Mouse (Mus musculus): ENCODE measurements around the gene P2rx4. TPM values are rescaled to one million over a fixed set of nuclear protein-coding genes. Genes with fewer than 3 reads are reported as not detected.

Gene P2rx4
- polyA plus RNA-seq, 1 experiment from 2014 or later, result 9.8 TPM

DNA sequence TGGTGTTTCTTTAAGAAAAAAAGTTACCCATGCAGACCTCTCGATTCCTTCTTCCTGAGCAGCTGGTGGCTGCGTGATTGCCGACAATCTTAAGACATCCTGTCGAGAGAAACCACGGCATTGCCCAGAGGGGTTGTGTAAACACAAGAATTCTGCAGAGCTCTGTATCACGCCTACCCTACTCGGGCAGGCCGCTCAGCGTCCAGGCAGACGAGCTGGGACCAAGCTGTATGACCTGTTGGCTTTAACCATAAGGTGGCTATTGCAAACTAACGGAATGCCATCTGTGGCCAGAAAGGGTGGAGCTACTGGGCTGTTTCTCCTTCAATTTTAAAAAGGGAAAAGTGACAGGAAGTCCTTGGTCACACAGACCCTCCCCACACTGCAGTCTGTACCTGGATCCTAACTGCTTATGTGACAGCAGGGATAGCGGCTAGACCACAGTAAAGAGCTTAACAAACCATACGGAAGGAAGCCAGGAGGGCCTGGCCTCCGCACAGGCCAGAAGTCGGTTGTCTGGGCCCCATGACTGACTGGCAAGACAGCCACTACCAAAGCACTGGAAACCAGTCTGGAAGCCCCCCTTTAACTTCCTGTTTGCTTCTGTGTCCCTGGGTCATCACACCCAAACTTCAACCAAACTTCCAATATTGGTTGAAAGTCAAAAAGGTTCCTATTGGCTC is 24.8 kb downstream of the P2rx4 start:
- Histone ChIP-seq H3K4me1 (peaks cover 3% of the 10 kb centered on the region; the same call in 1 of the 2 replicates), H3K9me3 (no peaks in the 10 kb centered on the region), H3K4me3 (no peak overlapping the region), H3K27me3 (no peaks in the 10 kb centered on the region), H3K9ac (replicated peaks) (no peak overlapping the region), H3K4me2 (replicated peaks) (no peak overlapping the region), H3K27ac (replicated peaks) (no peak overlapping the region), H3K36me3 (peaks cover 8% of the 10 kb centered on the region; the same call in 1 of the 2 replicates)
- no peak for ATAC-seq (ENCODE audit: low FRiP score, low read depth)
- WGBS, result 71% methylated on average over 15 of the region's 15 CpGs

DNA sequence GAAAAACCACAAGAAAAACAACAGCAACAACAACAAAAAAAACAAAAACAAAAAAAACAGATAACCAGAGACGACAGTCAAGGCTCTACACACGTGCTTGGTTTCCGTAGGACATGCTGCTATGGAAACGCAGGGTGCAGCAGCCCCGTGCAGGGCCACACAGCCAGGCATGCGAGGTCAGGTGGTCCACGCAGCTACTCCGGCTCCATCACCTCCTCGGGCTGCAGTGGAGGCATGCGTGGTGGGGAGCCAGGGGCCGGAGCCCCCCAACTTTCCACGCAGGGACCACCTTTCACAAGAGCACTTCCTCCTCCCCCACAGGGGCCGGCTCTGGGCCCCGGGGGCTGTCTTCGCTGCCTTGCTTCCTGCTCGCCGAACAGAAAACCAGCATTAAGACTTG is 26.5 kb downstream of the P2rx4 start:
- 0 out of 2 replicates have a peak overlapping the region, but pooled peaks have one; percentile 11 for H3K9ac ChIP-seq (replicated peaks)
- WGBS, result 62% methylated on average over 17 of the region's 17 CpGs
- H3K27ac ChIP-seq (replicated peaks), result no peak overlapping the region
- no peaks in the 10 kb centered on the region for H3K27me3 ChIP-seq
- H3K4me1 ChIP-seq, result peaks cover 3% of the 10 kb centered on the region; the same call in 1 of the 2 replicates
- H3K4me2 ChIP-seq (replicated peaks), result no peak overlapping the region
- H3K4me3 ChIP-seq, result no peak overlapping the region
- H3K36me3 ChIP-seq, result peaks cover 10% of the 10 kb centered on the region; the same call in 1 of the 2 replicates
- ATAC-seq (ENCODE audit: low FRiP score, low read depth), result no peak
- H3K9me3 ChIP-seq, result no peaks in the 10 kb centered on the region

DNA sequence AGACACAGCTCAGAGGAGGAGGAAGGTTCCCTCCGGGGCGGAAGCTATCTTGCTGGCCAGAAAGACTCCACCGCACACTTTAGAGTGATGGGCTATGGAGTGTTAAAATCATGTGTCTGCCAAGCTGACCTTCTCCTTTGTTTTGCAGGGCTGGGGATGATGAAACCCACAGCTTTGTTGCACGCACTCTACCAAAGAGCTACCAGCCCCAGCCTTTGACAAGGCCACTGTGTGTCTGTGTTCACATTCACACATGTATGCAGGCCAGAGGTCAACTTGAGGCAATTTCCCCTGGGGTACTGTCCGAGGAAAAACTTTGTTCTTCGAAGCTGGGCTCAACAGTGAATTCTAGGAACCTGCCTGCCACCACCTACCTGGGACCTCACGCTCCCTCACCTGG is 28.5 kb downstream of the P2rx4 start:
- H3K4me1 ChIP-seq, result peaks cover 3% of the 10 kb centered on the region; the same call in 1 of the 2 replicates
- WGBS, result 87% methylated on average over 7 of the region's 7 CpGs
- no peak overlapping the region for H3K4me2 ChIP-seq (replicated peaks)
- H3K9ac ChIP-seq (replicated peaks), result no peak overlapping the region
- H3K9me3 ChIP-seq, result no peaks in the 10 kb centered on the region
- H3K36me3 ChIP-seq, result peaks cover 21% of the 10 kb centered on the region
- no peaks in the 10 kb centered on the region for H3K27me3 ChIP-seq
- H3K4me3 ChIP-seq, result no peak overlapping the region
- no peak for ATAC-seq (ENCODE audit: low FRiP score, low read depth)
- H3K27ac ChIP-seq (replicated peaks), result no peak overlapping the region

DNA sequence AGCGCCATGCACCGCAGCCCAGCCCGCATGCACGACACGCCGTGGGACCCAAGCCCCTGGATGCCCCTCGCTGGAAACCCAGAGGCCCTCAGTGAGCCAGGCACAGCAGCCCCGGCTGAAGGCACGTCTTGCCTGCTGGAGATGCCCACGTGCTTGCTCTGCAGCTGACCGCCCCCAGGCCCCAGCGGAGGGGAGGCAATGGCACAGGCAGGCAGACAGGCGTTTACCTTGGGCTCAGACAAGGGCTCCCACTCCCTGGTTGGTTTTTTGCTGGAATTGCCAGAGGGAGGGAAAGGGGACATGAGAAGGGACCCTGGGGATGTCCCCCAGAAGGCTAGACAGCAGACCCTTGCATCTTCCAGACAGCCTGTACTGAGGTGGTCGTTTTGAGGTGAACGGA is 29.4 kb downstream of the P2rx4 start:
- Histone ChIP-seq H3K36me3 (peaks cover 30% of the 10 kb centered on the region), H3K9ac (replicated peaks) (no peak overlapping the region), H3K9me3 (no peaks in the 10 kb centered on the region), H3K4me2 (replicated peaks) (no peak overlapping the region), H3K4me3 (no peak overlapping the region), H3K27ac (replicated peaks) (no peak overlapping the region), H3K27me3 (no peaks in the 10 kb centered on the region), H3K4me1 (peaks cover 3% of the 10 kb centered on the region; the same call in 1 of the 2 replicates)
- ATAC-seq (ENCODE audit: low FRiP score, low read depth), result no peak
- WGBS, result 94% methylated on average over 15 of the region's 15 CpGs

DNA sequence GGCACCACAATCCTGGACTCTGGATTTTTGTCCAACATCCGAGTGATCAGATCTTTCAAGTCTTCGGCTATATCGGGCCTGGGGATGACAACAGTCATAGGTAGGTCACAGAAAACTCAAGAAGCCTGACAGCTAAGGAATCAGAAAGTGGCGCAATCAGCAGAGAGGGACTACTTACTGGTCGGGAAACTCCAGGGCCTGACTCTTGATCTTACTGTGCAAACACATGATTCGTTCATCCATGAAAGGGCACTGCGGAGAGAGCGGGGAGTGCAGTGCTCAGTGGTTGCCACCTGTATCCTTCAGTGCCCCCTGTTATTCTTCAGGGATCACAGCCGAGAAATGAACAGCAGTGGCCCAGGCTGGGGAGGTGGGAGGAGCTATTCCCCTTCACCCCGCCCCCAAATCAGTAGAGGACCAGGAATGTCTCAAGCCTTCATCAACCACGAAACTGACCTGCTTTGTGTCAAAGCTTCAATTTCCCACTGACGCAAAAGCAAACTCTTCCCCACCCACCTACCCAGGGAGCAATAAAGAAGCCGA is 36.6 kb downstream of the P2rx4 start:
- Histone ChIP-seq H3K27me3 (no peaks in the 10 kb centered on the region), H3K4me3 (no peak overlapping the region), H3K4me2 (replicated peaks) (no peak overlapping the region), H3K9me3 (no peaks in the 10 kb centered on the region), H3K27ac (replicated peaks) (no peak overlapping the region), H3K4me1 (no peaks in the 10 kb centered on the region), H3K36me3 (peaks cover 66% of the 10 kb centered on the region), H3K9ac (replicated peaks) (no peak overlapping the region; the same call in 1 of the 2 replicates)
- no peak for ATAC-seq (ENCODE audit: low FRiP score, low read depth)
- WGBS, result 85% methylated on average over 13 of the region's 13 CpGs

DNA sequence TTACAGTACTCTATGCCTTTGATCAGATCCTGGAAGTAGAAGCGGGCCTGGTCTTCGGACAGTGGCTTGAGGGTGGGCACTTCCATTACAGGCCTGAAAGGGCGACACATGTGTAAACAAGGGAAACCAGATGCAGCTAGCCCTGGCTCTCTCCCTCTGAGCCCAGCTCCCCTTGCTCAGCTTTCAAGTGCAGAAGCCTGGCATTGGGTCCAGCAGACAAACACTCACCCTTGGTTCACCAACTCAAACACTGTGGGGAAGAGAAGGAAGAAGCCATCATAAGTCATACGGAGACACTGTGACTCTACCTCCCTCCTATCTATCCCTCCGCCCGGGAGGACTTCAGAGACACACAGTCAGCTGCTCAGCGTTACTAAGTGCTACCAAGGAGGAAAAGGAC is 40.6 kb downstream of the P2rx4 start:
- no peak overlapping the region for H3K4me2 ChIP-seq (replicated peaks)
- no peaks in the 10 kb centered on the region for H3K9me3 ChIP-seq
- no peak overlapping the region for H3K9ac ChIP-seq (replicated peaks)
- no peak overlapping the region for H3K27ac ChIP-seq (replicated peaks)
- H3K4me1 ChIP-seq, result no peaks in the 10 kb centered on the region
- no peak overlapping the region for H3K4me3 ChIP-seq
- H3K27me3 ChIP-seq, result no peaks in the 10 kb centered on the region
- peaks cover 39% of the 10 kb centered on the region for H3K36me3 ChIP-seq
- WGBS, result 90% methylated on average over 7 of the region's 7 CpGs
- ATAC-seq (ENCODE audit: low FRiP score, low read depth), result no peak

DNA sequence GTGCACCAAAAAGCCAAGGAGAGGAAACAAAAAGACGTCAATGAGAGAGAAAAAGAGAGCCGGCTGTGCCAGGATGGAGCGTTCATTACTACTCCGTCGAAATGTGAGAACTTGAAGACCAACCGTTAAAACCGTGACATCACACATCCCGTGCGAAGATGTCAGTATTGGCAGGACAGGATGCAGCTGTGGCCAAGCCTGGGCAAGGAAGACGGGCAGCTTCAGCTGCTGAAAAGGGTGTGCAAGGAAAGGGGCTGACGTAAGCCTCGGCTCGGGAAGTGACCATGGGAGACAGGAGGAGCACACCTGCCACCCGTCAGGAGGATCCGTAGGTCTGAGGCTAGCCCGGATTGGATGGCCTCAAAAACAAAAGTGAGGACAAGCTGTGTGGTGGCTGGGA is 47.1 kb downstream of the P2rx4 start:
- no peaks in the 10 kb centered on the region for H3K9me3 ChIP-seq
- 92% methylated on average over 16 of the region's 16 CpGs for WGBS
- no peak for ATAC-seq (ENCODE audit: low FRiP score, low read depth)
- no peak overlapping the region for H3K4me2 ChIP-seq (replicated peaks)
- no peak overlapping the region for H3K9ac ChIP-seq (replicated peaks)
- no peak overlapping the region for H3K4me3 ChIP-seq
- H3K27me3 ChIP-seq, result no peaks in the 10 kb centered on the region
- no peaks in the 10 kb centered on the region for H3K4me1 ChIP-seq
- no peak overlapping the region for H3K27ac ChIP-seq (replicated peaks)
- H3K36me3 ChIP-seq, result peaks cover 42% of the 10 kb centered on the region

DNA sequence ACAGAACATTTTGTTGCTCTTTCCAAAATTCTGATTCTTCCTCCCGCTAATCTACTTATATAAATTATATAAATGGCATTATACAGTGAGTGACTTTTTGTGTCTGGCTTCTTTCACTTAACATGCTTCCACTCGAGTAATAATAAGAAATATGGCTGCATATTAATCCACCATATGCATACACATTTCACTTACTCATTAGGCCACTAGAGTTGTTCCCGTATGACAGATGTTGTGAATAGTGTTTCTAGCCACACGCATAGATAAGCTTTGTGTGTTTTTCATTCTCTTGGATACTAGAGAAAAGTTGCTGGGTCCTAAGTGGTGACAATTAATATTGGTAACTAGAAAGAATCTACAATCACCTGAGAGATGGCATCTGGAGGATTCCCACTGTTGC is 48.3 kb downstream of the P2rx4 start:
- WGBS, result 95% methylated on average over 4 of the region's 4 CpGs
- no peak for ATAC-seq (ENCODE audit: low FRiP score, low read depth)
- Histone ChIP-seq H3K4me2 (replicated peaks) (no peak overlapping the region), H3K36me3 (peaks cover 47% of the 10 kb centered on the region), H3K4me3 (no peak overlapping the region), H3K4me1 (no peaks in the 10 kb centered on the region), H3K9ac (replicated peaks) (no peak overlapping the region), H3K9me3 (no peaks in the 10 kb centered on the region), H3K27me3 (no peaks in the 10 kb centered on the region), H3K27ac (replicated peaks) (no peak overlapping the region)

DNA sequence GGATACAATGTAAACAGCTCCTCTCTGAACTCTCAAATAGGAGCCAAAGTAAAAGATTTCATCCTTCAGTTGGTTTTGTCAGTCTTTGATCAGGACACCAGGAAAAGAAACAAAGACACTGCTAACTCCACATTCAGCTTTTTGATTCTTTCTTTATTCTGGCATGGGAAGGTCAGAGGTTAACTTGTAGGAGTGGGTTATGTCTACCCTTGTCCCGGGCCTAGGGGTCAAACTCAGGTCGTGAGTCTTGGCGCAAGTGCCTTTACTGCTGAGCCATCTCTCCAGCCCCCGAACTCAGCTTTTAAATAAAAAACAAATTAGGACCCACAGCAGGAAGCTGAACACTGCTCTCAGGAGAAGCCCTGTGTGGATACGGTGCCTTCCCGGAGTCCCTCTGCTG is 48.8 kb downstream of the P2rx4 start:
- Histone ChIP-seq H3K27ac (replicated peaks) (no peak overlapping the region), H3K9ac (replicated peaks) (no peak overlapping the region), H3K27me3 (no peaks in the 10 kb centered on the region), H3K9me3 (no peaks in the 10 kb centered on the region), H3K4me3 (no peak overlapping the region), H3K4me1 (no peaks in the 10 kb centered on the region), H3K36me3 (peaks cover 47% of the 10 kb centered on the region), H3K4me2 (replicated peaks) (no peak overlapping the region)
- WGBS, result 55% methylated on average over 6 of the region's 6 CpGs
- ATAC-seq (ENCODE audit: low FRiP score, low read depth), result no peak

DNA sequence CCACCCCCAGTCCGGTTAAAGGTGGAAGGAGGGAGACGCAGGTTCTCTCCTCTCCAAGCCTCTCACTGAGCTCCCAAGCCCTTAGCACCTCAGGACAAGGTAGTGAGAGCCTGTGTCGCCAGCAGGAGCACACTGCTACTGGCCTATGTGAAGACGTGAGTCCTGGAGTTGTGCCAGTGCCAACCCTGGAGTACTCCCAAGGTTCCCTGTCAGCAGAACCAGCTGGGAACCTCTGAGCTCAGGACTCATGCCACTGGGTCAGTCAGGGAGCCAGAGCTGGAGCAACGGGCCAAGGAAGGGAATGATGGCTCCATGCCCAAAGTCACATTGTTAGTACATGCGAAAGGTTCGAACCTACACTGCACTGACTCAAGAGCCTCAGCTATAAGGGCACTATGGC is 49.3 kb downstream of the P2rx4 start:
- no peak for ATAC-seq (ENCODE audit: low FRiP score, low read depth)
- no peaks in the 10 kb centered on the region for H3K4me1 ChIP-seq
- WGBS, result 90% methylated on average over 7 of the region's 7 CpGs
- H3K9ac ChIP-seq (replicated peaks), result no peak overlapping the region
- H3K27me3 ChIP-seq, result no peaks in the 10 kb centered on the region
- H3K4me2 ChIP-seq (replicated peaks), result no peak overlapping the region
- no peaks in the 10 kb centered on the region for H3K9me3 ChIP-seq
- peaks cover 47% of the 10 kb centered on the region for H3K36me3 ChIP-seq
- no peak overlapping the region for H3K4me3 ChIP-seq
- H3K27ac ChIP-seq (replicated peaks), result no peak overlapping the region

DNA sequence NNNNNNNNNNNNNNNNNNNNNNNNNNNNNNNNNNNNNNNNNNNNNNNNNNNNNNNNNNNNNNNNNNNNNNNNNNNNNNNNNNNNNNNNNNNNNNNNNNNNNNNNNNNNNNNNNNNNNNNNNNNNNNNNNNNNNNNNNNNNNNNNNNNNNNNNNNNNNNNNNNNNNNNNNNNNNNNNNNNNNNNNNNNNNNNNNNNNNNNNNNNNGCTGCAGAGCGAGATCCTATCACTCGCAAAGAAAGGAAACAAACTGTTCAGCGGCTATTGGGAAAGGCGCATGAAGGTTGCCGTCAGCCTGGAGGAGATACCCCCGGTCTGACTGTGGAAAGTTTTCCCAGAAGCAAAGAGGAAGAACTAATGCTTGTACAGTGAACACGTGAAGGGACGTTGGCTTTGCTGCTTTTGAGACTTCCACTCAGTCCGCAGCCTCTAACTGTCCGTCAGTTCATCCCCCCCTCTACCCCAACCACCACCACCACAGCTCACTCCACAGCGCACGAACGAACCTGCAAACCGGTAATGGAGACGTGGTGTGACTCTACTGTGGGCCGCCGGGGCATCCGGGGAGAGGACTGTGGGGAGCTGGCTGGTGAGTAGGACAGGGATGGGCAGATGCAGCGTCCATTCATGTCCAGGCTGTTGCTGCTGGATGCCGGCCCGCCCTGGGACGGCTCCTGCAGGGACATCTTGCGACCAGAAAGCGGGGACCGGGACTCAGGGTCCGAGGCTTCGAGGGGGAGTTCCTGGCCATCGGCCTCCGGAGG is 56.1 kb downstream of the P2rx4 start:
- peaks cover 22% of the 10 kb centered on the region for H3K36me3 ChIP-seq
- no peak for ATAC-seq (ENCODE audit: low FRiP score, low read depth)
- H3K4me1 ChIP-seq, result no peaks in the 10 kb centered on the region
- H3K9ac ChIP-seq (replicated peaks), result no peak overlapping the region
- 91% methylated on average over 29 of the region's 29 CpGs for WGBS
- H3K27ac ChIP-seq (replicated peaks), result no peak overlapping the region
- H3K9me3 ChIP-seq, result no peaks in the 10 kb centered on the region
- no peak overlapping the region for H3K4me3 ChIP-seq
- H3K27me3 ChIP-seq, result no peaks in the 10 kb centered on the region
- H3K4me2 ChIP-seq (replicated peaks), result no peak overlapping the region

DNA sequence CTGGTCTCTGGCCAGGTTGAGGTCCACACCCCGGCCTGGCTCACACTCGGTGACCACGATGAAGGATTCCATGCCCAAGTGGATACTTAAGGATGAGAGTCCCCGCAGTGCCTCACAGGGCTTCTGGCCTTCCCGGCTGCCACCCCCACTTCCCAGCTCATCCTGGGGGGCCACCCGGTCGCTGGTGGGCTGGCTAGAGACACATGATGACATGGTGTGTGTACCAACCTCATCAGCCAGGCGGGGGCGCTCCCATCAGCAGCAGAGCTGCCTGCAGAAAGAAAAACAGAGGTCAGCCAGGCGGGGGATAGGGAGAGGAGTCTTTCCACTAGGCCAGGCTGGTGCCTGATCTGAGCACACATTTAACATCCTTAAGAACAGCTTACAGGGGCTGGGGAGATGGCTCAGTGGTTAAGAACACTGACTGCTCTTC is 56.7 kb downstream of the P2rx4 start:
- Histone ChIP-seq H3K27me3 (no peaks in the 10 kb centered on the region), H3K4me1 (no peaks in the 10 kb centered on the region), H3K4me2 (replicated peaks) (no peak overlapping the region), H3K9ac (replicated peaks) (no peak overlapping the region), H3K4me3 (no peak overlapping the region), H3K36me3 (peaks cover 16% of the 10 kb centered on the region), H3K27ac (replicated peaks) (no peak overlapping the region), H3K9me3 (no peaks in the 10 kb centered on the region)
- 59% methylated on average over 10 of the region's 10 CpGs for WGBS
- no peak for ATAC-seq (ENCODE audit: low FRiP score, low read depth)
